In the genomic region with DNA sequence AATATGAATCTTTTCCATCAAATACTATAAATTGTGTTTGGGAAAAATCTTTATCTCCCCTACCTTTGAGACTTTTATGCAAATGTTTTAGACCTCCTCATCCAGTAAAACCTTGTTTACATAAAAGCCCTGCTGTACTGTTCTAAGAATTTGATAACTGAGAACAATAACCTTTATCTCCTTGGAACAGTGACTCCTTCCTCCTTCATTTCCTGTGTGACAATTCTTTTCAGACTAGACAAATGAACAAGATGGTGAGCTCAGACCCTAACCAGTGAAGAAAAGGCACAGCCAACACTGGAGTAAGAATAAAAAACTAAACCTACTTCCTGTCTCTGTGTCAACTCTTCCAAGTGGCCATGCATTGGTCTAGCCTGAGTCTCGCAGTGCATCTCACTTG, we compare ENCODE assay signal across 21 mouse cellular contexts.
DNase-seq lines count a peak whose midpoint lies in the region; ATAC-seq and TF ChIP-seq lines count a peak whose summit lies in the region.
"Had no signal": no experiment of that assay in that cellular context is flagged by ENCODE, and none has a peak within 500 bp of the region (broad histone marks: within the 10 kb centered on the region; RNA-seq: fewer than 3 reads in every experiment).

No protein-coding gene starts in this region.

- peaks cover 43% of the 10 kb centered on the region for H3K4me1 ChIP-seq in hindbrain, embryonic 10.5 days (replicated peaks)
- H3K4me1 ChIP-seq in hindbrain, postnatal 0 days (ENCODE audit: insufficient read depth, low read length) = 0 out of 2 replicates have a peak, but pooled peaks cover 10% of the 10 kb centered on the region
- no peaks in the 10 kb centered on the region for H3K4me1 ChIP-seq in liver, adult 2 months (ENCODE audit: control insufficient read depth, insufficient read depth, low read length)
- H3K4me1 ChIP-seq in MEL (ENCODE audit: control insufficient read depth in 1 of 2, insufficient read depth in 2 of 2, low read length in 2 of 2) = peaks cover 0 to 4% of the 10 kb centered on the region in 2 experiments; a peak in 1 of 4 replicates
- H3K4me1 ChIP-seq in embryonic facial prominence, embryonic 10.5 days = peaks cover 34% of the 10 kb centered on the region

- DNase-seq in hindbrain, embryonic 10.5 days (ENCODE audit: low spot score) = no peak
- no peak for DNase-seq in hindbrain, postnatal 0 days (ENCODE audit: low spot score)
- peak; percentile 3 for DNase-seq in liver, adult 2 months (ENCODE audit: extremely low read depth, low read depth, low spot score)
- DNase-seq in liver (no peak), MEL (ENCODE audit: low read depth, low spot score) (peak; percentile 5)
- no peak for DNase-seq in embryonic facial prominence, embryonic 10.5 days (ENCODE audit: low spot score)
- DNase-seq in frontal cortex, postnatal 36 days (ENCODE audit: low spot score in 2 of 2) = no peak
- DNase-seq: adrenal gland, adult 8-10 months; cerebellum, adult 9-11 months; gastrocnemius, postnatal 36 days; kidney, adult 9 months; left cerebral cortex, postnatal 4 days; thymus, postnatal 14 days had no signal

- no peak overlapping the region for H3K4me3 ChIP-seq in hindbrain, embryonic 10.5 days
- H3K4me3 ChIP-seq in hindbrain, postnatal 0 days (ENCODE audit: low read length) = no peak overlapping the region
- no peak overlapping the region for H3K4me3 ChIP-seq in liver, adult 2 months (ENCODE audit: insufficient read depth, low read depth, low read length)
- H3K4me3 ChIP-seq in MEL (ENCODE audit: control insufficient read depth in 1 of 2, insufficient read depth in 1 of 2, low read depth in 2 of 2, low read length in 2 of 2) = no peak overlapping the region
- H3K4me3 ChIP-seq in embryonic facial prominence, embryonic 10.5 days = no peak overlapping the region
- H3K4me3 ChIP-seq: embryonic facial prominence, embryonic 12.5 days; erythroblast, embryonic 14.5 days; heart, embryonic 15.5 days; hindbrain, embryonic 12.5 days; midbrain, embryonic 12.5 days; neural tube, embryonic 13.5 days had no signal

- TF ChIP-seq CTCF in hindbrain, postnatal 0 days (IDR thresholded peaks at IDR 0.05; ENCODE audit: low read depth) = no peak
- no peak for TF ChIP-seq CTCF in liver, adult 2 months (IDR thresholded peaks at IDR 0.05; ENCODE audit: low read depth, low read length)
- TF ChIP-seq CTCF in MEL (IDR thresholded peaks at IDR 0.05 in 2 of 3, conservative IDR thresholded peaks at IDR 0.05 in 1 of 3; ENCODE audit: control insufficient read depth in 1 of 3, insufficient read depth in 1 of 3, low read depth in 2 of 3, low read length in 3 of 3, poor library complexity in 1 of 3, severe bottlenecking in 1 of 3) = no peak

- WGBS in hindbrain, embryonic 10.5 days = 89% methylated on average over 1 of the region's 1 CpGs
- 88% methylated on average over 1 of the region's 1 CpGs for WGBS in hindbrain, postnatal 0 days
- WGBS in liver, adult 2 months = 80% methylated on average over 1 of the region's 1 CpGs
- 85% methylated on average over 1 of the region's 1 CpGs for WGBS in embryonic facial prominence, embryonic 10.5 days

- TF ChIP-seq EP300 in MEL (IDR thresholded peaks at IDR 0.05; ENCODE audit: low read depth in 1 of 2, low read length in 2 of 2) = 0 out of 4 replicates have a peak, but pooled peaks of 1 of the 2 experiments have one; percentile 8

- H3K27ac ChIP-seq in hindbrain, embryonic 10.5 days = peak overlapping the region; percentile 87
- H3K27ac ChIP-seq in hindbrain, postnatal 0 days = no peak overlapping the region
- H3K27ac ChIP-seq in liver, adult 2 months (replicated peaks; ENCODE audit: insufficient read depth, low read depth, low read length) = peak overlapping the region; percentile 31; the same call in 1 of the 2 replicates
- no peak overlapping the region for H3K27ac ChIP-seq in MEL (ENCODE audit: control insufficient read depth, low read depth, low read length)
- H3K27ac ChIP-seq in embryonic facial prominence, embryonic 10.5 days (replicated peaks) = peak overlapping the region; percentile 36
- H3K27ac ChIP-seq: hindbrain, embryonic 12.5 days; midbrain, embryonic 12.5 days had no signal

- H3K4me2 ChIP-seq in hindbrain, postnatal 0 days (ENCODE audit: low read depth, low read length) = no peak overlapping the region
- H3K4me2 ChIP-seq: embryonic facial prominence, embryonic 12.5 days; heart, embryonic 15.5 days; hindbrain, embryonic 12.5 days; midbrain, embryonic 12.5 days; neural tube, embryonic 13.5 days had no signal

- ATAC-seq in hindbrain, postnatal 0 days = no peak
- ATAC-seq: forebrain, embryonic 14.5 days; Patski had no signal

- H3K36me3 ChIP-seq in hindbrain, embryonic 10.5 days = no peaks in the 10 kb centered on the region
- H3K36me3 ChIP-seq in hindbrain, postnatal 0 days (ENCODE audit: insufficient read depth, low read length) = no peaks in the 10 kb centered on the region
- no peaks in the 10 kb centered on the region for H3K36me3 ChIP-seq in liver, adult 2 months (ENCODE audit: control insufficient read depth, insufficient read depth, low read length)
- no peaks in the 10 kb centered on the region for H3K36me3 ChIP-seq in MEL (ENCODE audit: control insufficient read depth in 1 of 2, insufficient read depth in 2 of 2, low read length in 2 of 2)
- H3K36me3 ChIP-seq in embryonic facial prominence, embryonic 10.5 days (replicated peaks) = no peaks in the 10 kb centered on the region
- H3K36me3 ChIP-seq: embryonic facial prominence, embryonic 12.5 days; heart, embryonic 15.5 days; hindbrain, embryonic 12.5 days; midbrain, embryonic 12.5 days; neural tube, embryonic 13.5 days had no signal

- no peaks in the 10 kb centered on the region for H3K27me3 ChIP-seq in hindbrain, embryonic 10.5 days (ENCODE audit: insufficient read depth, poor library complexity, severe bottlenecking)
- no peaks in the 10 kb centered on the region for H3K27me3 ChIP-seq in hindbrain, postnatal 0 days (ENCODE audit: insufficient read depth, low read length)
- no peaks in the 10 kb centered on the region for H3K27me3 ChIP-seq in liver, adult 2 months (ENCODE audit: control insufficient read depth, insufficient read depth, low read length)
- no peaks in the 10 kb centered on the region for H3K27me3 ChIP-seq in MEL (ENCODE audit: control insufficient read depth in 1 of 2, insufficient read depth in 2 of 2, low read length in 2 of 2)
- H3K27me3 ChIP-seq in embryonic facial prominence, embryonic 10.5 days (replicated peaks; ENCODE audit: low read depth, poor library complexity, severe bottlenecking) = no peaks in the 10 kb centered on the region
- H3K27me3 ChIP-seq: embryonic facial prominence, embryonic 12.5 days; heart, embryonic 15.5 days; hindbrain, embryonic 12.5 days; midbrain, embryonic 12.5 days; neural tube, embryonic 13.5 days; Patski had no signal

- no peaks in the 10 kb centered on the region for H3K79me2 ChIP-seq in liver, adult 2 months (ENCODE audit: control insufficient read depth, insufficient read depth, low read length)
- no peaks in the 10 kb centered on the region for H3K79me2 ChIP-seq in MEL (ENCODE audit: control insufficient read depth, insufficient read depth, low read length, poor library complexity)

- TF ChIP-seq RAD21 in MEL (IDR thresholded peaks at IDR 0.05; ENCODE audit: low read depth, low read length) = no peak

- TF ChIP-seq POLR2A in liver, adult 2 months (IDR thresholded peaks at IDR 0.05; ENCODE audit: extremely low read depth, insufficient read depth, low read length) = no peak
- no peak for TF ChIP-seq POLR2A in MEL (IDR thresholded peaks at IDR 0.05; ENCODE audit: control insufficient read depth in 1 of 2, insufficient read depth in 1 of 2, low read depth in 1 of 2, low read length in 2 of 2, poor library complexity in 1 of 2)

- H3K9me3 ChIP-seq in hindbrain, embryonic 10.5 days = no peaks in the 10 kb centered on the region
- no peaks in the 10 kb centered on the region for H3K9me3 ChIP-seq in hindbrain, postnatal 0 days (ENCODE audit: low read length)
- no peaks in the 10 kb centered on the region for H3K9me3 ChIP-seq in MEL (replicated peaks; ENCODE audit: insufficient read depth, low read length)
- no peaks in the 10 kb centered on the region for H3K9me3 ChIP-seq in embryonic facial prominence, embryonic 10.5 days
- H3K9me3 ChIP-seq: embryonic facial prominence, embryonic 12.5 days; heart, embryonic 15.5 days; hindbrain, embryonic 12.5 days; midbrain, embryonic 12.5 days; neural tube, embryonic 13.5 days had no signal

- H3K9ac ChIP-seq in hindbrain, postnatal 0 days (replicated peaks; ENCODE audit: low read length) = no peak overlapping the region
- no peak overlapping the region for H3K9ac ChIP-seq in liver, adult 2 months (ENCODE audit: low read depth, low read length)
- H3K9ac ChIP-seq in MEL (ENCODE audit: control insufficient read depth, low read depth, low read length, poor library complexity, severe bottlenecking) = no peak overlapping the region
- H3K9ac ChIP-seq: embryonic facial prominence, embryonic 12.5 days; heart, embryonic 15.5 days; hindbrain, embryonic 12.5 days; midbrain, embryonic 12.5 days; neural tube, embryonic 13.5 days had no signal

TF ChIP-seq in MEL, 35 proteins besides CTCF, POLR2A, EP300 and RAD21:
- no peak for TF ChIP-seq E2F4 (IDR thresholded peaks at IDR 0.05; ENCODE audit: borderline replicate concordance, low read depth, low read length)
- TF ChIP-seq POLR2AphosphoS5 (IDR thresholded peaks at IDR 0.05; ENCODE audit: borderline replicate concordance, low read depth, low read length) = no peak
- no peak for TF ChIP-seq NRF1 (IDR thresholded peaks at IDR 0.05; ENCODE audit: insufficient read depth, low read depth, low read length, poor library complexity, severe bottlenecking)
- no peak for TF ChIP-seq TAL1 (IDR thresholded peaks at IDR 0.05; ENCODE audit: low read length)
- no peak for TF ChIP-seq MEF2A (IDR thresholded peaks at IDR 0.05; ENCODE audit: extremely low read depth, insufficient replicate concordance, low read depth, low read length, poor library complexity, severe bottlenecking)
- no peak for TF ChIP-seq ZC3H11A (IDR thresholded peaks at IDR 0.05; ENCODE audit: low read depth, low read length)
- no peak for TF ChIP-seq POLR2AphosphoS2 (IDR thresholded peaks at IDR 0.05; ENCODE audit: low read length)
- no peak for TF ChIP-seq ZMIZ1 (IDR thresholded peaks at IDR 0.05; ENCODE audit: low read depth, low read length)
- no peak for TF ChIP-seq MAFK (IDR thresholded peaks at IDR 0.05; ENCODE audit: borderline replicate concordance, low read depth, low read length)
- TF ChIP-seq ZKSCAN1 (IDR thresholded peaks at IDR 0.05; ENCODE audit: low read depth, low read length) = no peak
- no peak for TF ChIP-seq BHLHE40 (IDR thresholded peaks at IDR 0.05; ENCODE audit: borderline replicate concordance, low read depth, low read length)

Comparison
In these comparisons a context has a peak if more than half of its experiments do, and no peak if none do; other contexts are left out.
1. DNase-seq: peak in liver, adult 2 months (single experiment) and MEL (single experiment); none in hindbrain, embryonic 10.5 days (single experiment), hindbrain, postnatal 0 days (single experiment), liver (single experiment), embryonic facial prominence, embryonic 10.5 days (single experiment) and frontal cortex, postnatal 36 days (0 of 2).
2. H3K27ac ChIP-seq: peak in hindbrain, embryonic 10.5 days (single experiment), liver, adult 2 months (single experiment) and embryonic facial prominence, embryonic 10.5 days (single experiment); none in hindbrain, postnatal 0 days (single experiment) and MEL (single experiment).